Mouse (Mus musculus): Measurements from ENCODE around the gene Emc7.

- TF ChIP-seq CTCF (IDR thresholded peaks at IDR 0.05; ENCODE audit: insufficient read depth, low read length) (no peak), POLR2A (IDR thresholded peaks at IDR 0.05; ENCODE audit: borderline replicate concordance, extremely low read depth, low read depth, low read length) (no peak)
These were observed 22.3 kb upstream of the Emc7 start for GRCm38 (mm10) chr2:112432523-112432922.

Data from lung, adult 2 months (tissue).